Mouse (Mus musculus) mesoderm, embryonic 11.5 days (tissue): ENCODE measurements around the gene Olfr323.

Experiments used
- DNase-seq: peaks from one replicate; pipeline ENCODE4 v3.0.0-alpha.2; 2012; ENCODE audit warnings: low read depth, low spot score

Gene Olfr323

GRCm38 (mm10) chr11:58602800-58603560, 27.3 kb downstream of the Olfr323 start:
- DNase-seq = no peak

DNA sequence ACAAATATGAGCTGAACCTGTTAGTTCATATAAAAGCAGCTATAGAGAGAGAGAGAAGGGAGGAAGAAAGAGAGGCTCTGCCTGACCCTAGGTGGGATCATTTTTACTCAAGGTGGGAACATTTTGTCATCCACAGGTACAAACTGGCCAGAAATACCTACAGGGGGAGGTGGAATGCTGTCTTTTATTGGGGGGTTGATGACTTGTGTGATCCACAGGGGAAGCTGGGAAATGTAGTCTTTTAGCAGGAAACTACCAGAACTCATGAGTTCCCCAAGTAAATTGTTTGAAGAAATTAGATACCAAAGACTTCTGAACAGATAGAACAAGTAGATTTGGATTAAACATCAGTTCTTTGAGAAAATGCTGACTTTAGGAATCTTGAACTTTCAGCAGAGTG, 28.2 kb downstream of the Olfr323 start:
- no peak for DNase-seq

GRCm38 (mm10) chr11:58597837-58598236, 32.5 kb downstream of the Olfr323 start:
- DNase-seq = no peak

DNA sequence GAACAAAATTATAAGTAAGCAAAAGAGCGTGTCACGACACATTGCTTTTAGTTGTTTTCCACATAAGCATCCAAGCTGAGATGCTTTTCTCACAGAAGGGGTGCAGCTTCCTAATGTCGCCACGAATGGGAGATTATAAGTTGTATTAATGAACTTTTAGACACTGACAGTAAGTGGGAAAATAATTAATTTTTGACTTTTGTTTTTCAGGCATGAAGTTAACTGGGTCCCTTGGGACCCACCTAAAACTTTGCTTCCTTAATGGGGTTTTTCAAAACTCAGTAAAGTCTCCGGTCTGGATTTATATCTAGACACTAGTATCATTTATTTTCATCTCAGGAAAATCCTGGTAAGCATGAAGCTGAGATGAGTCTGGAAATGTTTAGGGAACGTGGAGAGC, 35.5 kb downstream of the Olfr323 start, which contains the start of gene Olfr324:
Gene Olfr324, plus strand, starts transcription at position 301 of the 400 bp plus-strand sequence.
- no peak for DNase-seq

- DNase-seq = no peak
Measured at GRCm38 (mm10) chr11:58588620-58589250, 41.6 kb downstream of the Olfr323 start.

DNA sequence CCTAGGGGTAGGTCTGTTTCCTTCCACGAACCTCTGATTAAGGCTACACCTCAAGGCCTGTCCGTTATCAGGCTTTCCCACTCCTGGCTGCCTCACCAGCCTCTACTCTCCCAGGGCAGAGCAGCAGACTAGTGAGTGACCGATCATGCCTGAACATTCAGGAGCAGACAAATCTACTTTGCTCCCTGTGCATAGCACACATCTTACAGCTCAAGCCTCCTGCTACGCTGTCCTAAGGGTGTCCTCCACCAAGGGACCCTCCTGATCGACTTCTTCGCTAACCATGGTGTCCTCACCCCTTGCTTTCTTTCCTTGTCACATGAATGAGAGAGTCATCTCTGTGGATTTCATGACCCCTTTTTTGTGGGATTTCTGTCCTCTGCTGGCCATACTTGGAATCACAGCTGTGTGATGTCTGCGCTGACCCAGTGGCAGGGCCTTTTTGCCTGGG, 42.4 kb downstream of the Olfr323 start:
- peak; percentile 71 for DNase-seq

- no peak for DNase-seq
Measured at GRCm38 (mm10) chr11:58578636-58579035, 51.7 kb downstream of the Olfr323 start.

- DNase-seq = no peak
Measured at GRCm38 (mm10) chr11:58577430-58577829, 52.9 kb downstream of the Olfr323 start, which contains the start of gene Olfr325. Gene Olfr325 (plus strand): TSS chr11:58577730.
